Mouse (Mus musculus) heart, adult 2 months (tissue): ENCODE measurements around the gene Snx9. TPM values are rescaled to one million over a fixed set of nuclear protein-coding genes. Genes with fewer than 3 reads are reported as not detected.

ENCODE experiments used
- DNase-seq, 2 experiments: peaks; one replicate each; pipeline ENCODE4 v3.0.0; 2021
- H3K27ac ChIP-seq: fragments of 200-600 bp; 2 replicates; pipeline ENCODE4 v1.8.1; 2022
- H3K27me3 ChIP-seq: fragments of 200-500 bp; 2 replicates; pipeline ENCODE4 v1.6.1; 2012; ENCODE audit warnings: mild to moderate bottlenecking, low read length, inconsistent platforms, mixed read lengths; ENCODE audit not compliant: control insufficient read depth, insufficient read depth
- H3K36me3 ChIP-seq: fragments of 200-500 bp; 2 replicates; pipeline ENCODE4 v1.6.1; 2012; ENCODE audit warnings: low read length, inconsistent platforms; ENCODE audit not compliant: control insufficient read depth, insufficient read depth
- H3K4me1 ChIP-seq: fragments of 200-500 bp; 2 replicates; pipeline ENCODE4 v1.6.1; 2011; ENCODE audit warnings: low read length; ENCODE audit not compliant: control insufficient read depth, insufficient read depth
- H3K4me3 ChIP-seq: fragments of 200-600 bp; 2 replicates; pipeline ENCODE4 v1.8.1; 2022
- H3K79me2 ChIP-seq: fragments of 200-500 bp; replicated peaks from 2 replicates; pipeline ENCODE4 v1.6.1; 2012; ENCODE audit warnings: mild to moderate bottlenecking, inconsistent platforms, low read length, moderate library complexity, mixed read lengths; ENCODE audit not compliant: control insufficient read depth, insufficient read depth
- H3K9ac ChIP-seq: fragments of 200-500 bp; 2 replicates; pipeline ENCODE4 v1.6.1; 2012; ENCODE audit warnings: low read depth, mild to moderate bottlenecking, control low read depth, inconsistent platforms, low read length, mixed read lengths
- CTCF ChIP-seq: fragments of 200-600 bp; IDR thresholded peaks from 2 replicates; pipeline ENCODE4 v1.8.1; 2022; ENCODE audit warnings: antibody characterized with exemption, mild to moderate bottlenecking, moderate library complexity
- EP300 ChIP-seq: fragments of 200-500 bp; IDR thresholded peaks from 2 replicates; pipeline ENCODE4 v1.6.1; 2011; ENCODE audit warnings: low read depth, low read length, control low read depth; ENCODE audit not compliant: insufficient read depth
- POLR2A ChIP-seq: fragments of 200-500 bp; IDR thresholded peaks from 2 replicates; pipeline ENCODE4 v1.6.1; 2011; ENCODE audit warnings: mild to moderate bottlenecking, low read depth, low read length, control low read depth; ENCODE audit not compliant: insufficient read depth
- WGBS: fragments of 180-500 bp; shearing (Covaris S2); methylation state at CpG from one replicate; pipeline ENCODE4 v1.1.7; 2018; 5-methylcytosine and 5-hydroxymethylcytosine counted together
- intact Hi-C: fragments of 180-260 bp; cut with DNase I; formaldehyde crosslinking; loops from one replicate; pipeline ENCODE4 v1.15.1; 2025
- polyA plus RNA-seq: library from polyadenylated mRNA; depleted of rRNA; stranded (reverse); fragments of >200 nt; gene quantifications from 2 replicates; pipeline ENCODE4 v1.2.3, GENCODE M21; 2012
- total RNA-seq, 2 experiments: library from RNA; stranded (reverse); gene quantifications; 2 replicates each; pipeline ENCODE4 v1.2.3; 2021

Gene Snx9
- total and polyA plus RNA-seq, 3 experiments: 16.7 to 31.9 (median 30.2) TPM

- Histone ChIP-seq H3K27ac (no peak overlapping the region), H3K9ac (no peak overlapping the region), H3K4me3 (no peak overlapping the region), H3K4me1 (peaks cover 12% of the 10 kb centered on the region), H3K27me3 (no peaks in the 10 kb centered on the region), H3K79me2 (no peaks in the 10 kb centered on the region; the same call in 1 of the 2 replicates), H3K36me3 (no peaks in the 10 kb centered on the region)
- TF ChIP-seq EP300 (0 out of 2 replicates have a peak, but pooled peaks have one; percentile 45), POLR2A (no peak), CTCF (peak; percentile 96)
- 27% methylated on average over 8 of the region's 8 CpGs for WGBS
- intact Hi-C loops: loop anchor here (2.0 kb wide), 2 partner anchors 50 to 450 kb away; partner anchors contain the start of genes Snx9 and Tmem242
- peak; percentile 80 to 89 for DNase-seq
Measured at GRCm38 (mm10) chr17:5890429-5890828, 49.3 kb downstream of the Snx9 start.

- no peak for TF ChIP-seq POLR2A
- no peak for TF ChIP-seq EP300
- TF ChIP-seq CTCF: no peak
- Histone ChIP-seq H3K36me3 (no peaks in the 10 kb centered on the region), H3K27ac (no peak overlapping the region), H3K9ac (no peak overlapping the region), H3K4me1 (peaks cover 3% of the 10 kb centered on the region; the same call in 1 of the 2 replicates), H3K79me2 (no peaks in the 10 kb centered on the region), H3K27me3 (no peaks in the 10 kb centered on the region), H3K4me3 (no peak overlapping the region)
- intact Hi-C loops: loop anchor here (2.0 kb wide), 2 partner anchors 51 to 451 kb away; partner anchors contain the start of genes Snx9 and Tmem242
- 92% methylated on average over 9 of the region's 9 CpGs for WGBS
- no peak for DNase-seq
Measured at GRCm38 (mm10) chr17:5891933-5892683, 51.0 kb downstream of the Snx9 start.

GRCm38 (mm10) chr17:5893092-5893491 lies 52.0 kb downstream of the Snx9 start:
- no peaks in the 10 kb centered on the region for H3K79me2 ChIP-seq
- H3K9ac ChIP-seq: no peak overlapping the region
- 37% methylated on average over 7 of the region's 7 CpGs for WGBS
- no peak for DNase-seq
- intact Hi-C loops: no loop called here
- H3K36me3 ChIP-seq: no peaks in the 10 kb centered on the region
- H3K27ac ChIP-seq: no peak overlapping the region
- no peak for TF ChIP-seq POLR2A
- no peak for TF ChIP-seq CTCF
- no peak for TF ChIP-seq EP300
- H3K27me3 ChIP-seq: no peaks in the 10 kb centered on the region
- H3K4me3 ChIP-seq: no peak overlapping the region
- H3K4me1 ChIP-seq: no peaks in the 10 kb centered on the region

GRCm38 (mm10) chr17:5893574-5894148 lies 52.5 kb downstream of the Snx9 start:
- no peak overlapping the region for H3K27ac ChIP-seq
- intact Hi-C loops: no loop called here
- WGBS: 90% methylated on average over 7 of the region's 7 CpGs

GRCm38 (mm10) chr17:5896066-5896465 lies 54.9 kb downstream of the Snx9 start:
- H3K27ac ChIP-seq: no peak overlapping the region
- H3K36me3 ChIP-seq: no peaks in the 10 kb centered on the region
- intact Hi-C loops: no loop called here
- no peaks in the 10 kb centered on the region for H3K79me2 ChIP-seq
- 82% methylated on average over 4 of the region's 4 CpGs for WGBS
- no peak overlapping the region for H3K4me3 ChIP-seq
- no peak for DNase-seq
- no peaks in the 10 kb centered on the region for H3K27me3 ChIP-seq
- no peak overlapping the region for H3K9ac ChIP-seq
- H3K4me1 ChIP-seq: no peaks in the 10 kb centered on the region
- TF ChIP-seq EP300 (no peak), POLR2A (no peak), CTCF (no peak)

More at GRCm38 (mm10) chr17:5893574-5894148, 52.5 kb downstream of the Snx9 start:
- TF ChIP-seq CTCF: peak; percentile 27
- no peak for TF ChIP-seq POLR2A
- TF ChIP-seq EP300: no peak
- Histone ChIP-seq H3K4me1 (no peaks in the 10 kb centered on the region), H3K27me3 (no peaks in the 10 kb centered on the region), H3K79me2 (no peaks in the 10 kb centered on the region), H3K4me3 (no peak overlapping the region), H3K9ac (no peak overlapping the region), H3K36me3 (no peaks in the 10 kb centered on the region)
- DNase-seq: no peak

GRCm38 (mm10) chr17:5896607-5897006 lies 55.5 kb downstream of the Snx9 start:
- H3K27ac ChIP-seq: no peak overlapping the region
- DNase-seq: no peak
- H3K79me2 ChIP-seq: no peaks in the 10 kb centered on the region
- TF ChIP-seq POLR2A (no peak), EP300 (no peak), CTCF (no peak)
- H3K36me3 ChIP-seq: no peaks in the 10 kb centered on the region
- no peak overlapping the region for H3K9ac ChIP-seq
- intact Hi-C loops: no loop called here
- WGBS: 85% methylated on average over 7 of the region's 7 CpGs
- H3K4me1 ChIP-seq: no peaks in the 10 kb centered on the region
- no peaks in the 10 kb centered on the region for H3K27me3 ChIP-seq
- no peak overlapping the region for H3K4me3 ChIP-seq
